Mouse (Mus musculus) heart, adult 11 months (tissue): ENCODE measurements at regions not wholly inside any gene's neighbourhood (a gene's known extent, or its start where the extent isn't known, plus 50 kb on each side); places are given as distances from the start of the nearest gene placed in this dataset.

Experiments used
- DNase-seq: peaks from one replicate; pipeline ENCODE4 v3.0.0; 2022

DNA sequence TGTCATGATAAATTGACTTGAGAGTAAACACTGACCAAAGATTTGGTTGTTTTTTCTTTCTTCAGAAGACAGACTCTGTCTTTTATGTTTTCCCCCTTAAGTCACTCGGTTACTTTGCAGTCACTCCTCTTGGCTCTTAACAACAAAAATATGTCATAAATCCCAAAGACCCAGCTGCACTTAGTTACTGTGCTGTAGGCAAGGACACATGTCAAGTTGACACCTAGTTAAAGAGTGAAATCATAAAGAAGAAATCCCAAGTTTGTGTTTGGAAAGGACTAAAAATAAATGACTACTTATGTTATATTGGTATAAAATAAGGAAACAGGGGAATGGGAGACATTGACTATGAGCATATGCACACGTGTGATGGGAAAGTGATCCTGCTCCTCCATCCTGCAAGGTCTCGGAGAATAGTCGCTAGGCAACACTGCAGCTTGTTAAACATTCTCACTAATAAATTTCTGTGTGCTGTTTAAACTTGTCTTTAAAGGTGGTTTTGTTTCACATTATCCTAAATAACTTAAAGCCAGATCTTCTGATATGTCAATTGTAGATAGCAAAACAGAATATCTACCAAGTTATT lies 298.1 kb downstream of the Gulp1 start:
- no peak for DNase-seq

DNA sequence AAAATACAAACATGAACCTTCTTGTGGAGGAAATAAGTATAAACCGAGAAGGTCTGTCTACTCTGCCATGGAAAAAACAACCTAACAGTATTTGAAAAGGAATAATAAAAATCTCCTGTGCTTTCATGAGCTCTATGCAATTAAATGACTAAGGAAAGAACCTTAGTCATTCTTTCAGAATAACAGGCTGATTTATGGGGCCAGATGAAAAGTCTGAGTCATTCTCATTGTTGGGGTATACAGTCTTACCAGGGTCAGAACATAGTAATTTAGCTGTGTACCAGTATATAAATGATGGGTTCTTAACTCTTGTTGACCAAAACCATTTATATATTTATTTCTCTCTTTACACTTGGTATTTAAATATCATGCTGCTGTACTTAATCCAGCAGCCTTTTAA lies 312.1 kb downstream of the Gulp1 start:
- no peak for DNase-seq

DNA sequence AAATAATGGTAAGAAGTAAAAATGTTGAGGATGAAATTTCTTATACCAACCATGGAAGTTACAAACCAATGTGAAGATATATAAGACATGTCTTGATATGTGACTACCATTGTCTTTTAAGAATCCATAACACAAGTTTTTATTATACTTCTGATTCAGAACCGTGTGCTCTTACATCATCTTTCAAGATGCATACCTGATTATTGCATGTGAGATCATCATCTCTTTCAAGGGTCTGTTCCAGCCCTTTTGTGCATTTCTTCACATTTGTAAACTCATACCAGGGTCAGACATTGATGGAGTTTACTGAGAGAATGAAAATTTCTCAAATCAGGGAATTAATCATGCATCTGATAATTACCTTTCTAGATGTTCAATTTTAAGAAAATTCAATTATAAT lies 312.5 kb downstream of the Gulp1 start:
- no peak for DNase-seq

DNA sequence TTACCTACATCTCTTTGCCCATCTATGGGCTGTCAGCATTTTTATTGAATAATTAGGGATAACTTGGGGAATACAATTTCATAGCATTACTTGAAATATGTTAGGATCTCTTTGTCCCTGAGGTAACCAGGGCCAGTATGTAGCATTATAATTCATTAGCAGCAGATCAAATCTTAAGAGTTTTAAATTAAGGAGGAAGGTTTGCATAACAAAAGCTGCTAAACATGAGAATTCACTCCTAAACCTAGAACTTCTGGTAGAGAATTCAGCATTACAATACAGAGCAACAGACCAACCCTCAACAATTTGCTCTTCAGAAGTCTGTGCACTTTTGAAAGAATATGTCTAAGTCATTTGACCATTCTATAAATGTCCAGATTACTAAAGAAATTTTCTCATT lies 340.3 kb downstream of the Gulp1 start:
- DNase-seq: no peak

DNA sequence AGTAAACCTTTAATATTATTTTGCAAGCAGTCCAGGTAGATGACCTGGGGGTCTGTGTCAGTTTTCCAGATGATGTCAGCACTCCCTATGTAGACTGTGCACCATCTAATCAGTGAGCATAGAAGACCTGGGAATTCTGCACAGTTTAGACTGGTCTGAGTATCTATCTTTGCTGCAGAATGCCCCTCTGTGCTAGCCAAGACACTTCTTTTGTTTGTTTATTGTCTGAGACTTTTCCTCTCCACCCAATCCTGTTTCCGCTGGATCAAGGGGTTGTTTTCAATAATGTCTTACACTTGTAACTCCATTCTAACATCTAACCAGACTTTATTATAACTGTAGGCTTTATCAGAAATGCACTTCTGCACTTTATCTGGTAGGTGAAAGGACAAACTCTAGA lies 341.1 kb downstream of the Gulp1 start:
- peak; percentile 78 for DNase-seq
